9 mouse cellular contexts compared by ENCODE assay signal in genomic region chr13:47121333-47121889, GRCm38 (mm10). TPM values are rescaled to one million over a fixed set of nuclear protein-coding genes. Genes with fewer than 3 reads are reported as not detected.
DNase-seq lines count a peak whose midpoint lies in the region; ATAC-seq and TF ChIP-seq lines count a peak whose summit lies in the region.
"Had no signal": no experiment of that assay in that cellular context is flagged by ENCODE, and none has a peak within 500 bp of the region (broad histone marks: within the 10 kb centered on the region; RNA-seq: fewer than 3 reads in every experiment).

No protein-coding gene starts in this region.

- H3K36me3 ChIP-seq in kidney, embryonic 15.5 days, result no peaks in the 10 kb centered on the region
- no peaks in the 10 kb centered on the region for H3K36me3 ChIP-seq in embryonic facial prominence, embryonic 14.5 days (ENCODE audit: control insufficient read depth, insufficient read depth, low read length)
- no peaks in the 10 kb centered on the region for H3K36me3 ChIP-seq in liver, embryonic 14.5 days (replicated peaks; ENCODE audit: control insufficient read depth, insufficient read depth, low read depth)

- TF ChIP-seq CTCF in liver, embryonic 14.5 days (IDR thresholded peaks at IDR 0.05; ENCODE audit: low read depth), result peak; percentile 67

- peak overlapping the region; percentile 99; the same call in 1 of the 2 replicates for H3K4me2 ChIP-seq in kidney, embryonic 15.5 days
- H3K4me2 ChIP-seq in embryonic facial prominence, embryonic 14.5 days (ENCODE audit: low read depth, low read length), result peak overlapping the region; percentile 97; the same call in 1 of the 2 replicates
- H3K4me2 ChIP-seq in liver, embryonic 14.5 days (ENCODE audit: low read depth), result no peak overlapping the region

- H3K9ac ChIP-seq in kidney, embryonic 15.5 days, result no peak overlapping the region
- no peak overlapping the region for H3K9ac ChIP-seq in embryonic facial prominence, embryonic 14.5 days (ENCODE audit: low read depth, low read length)
- no peak overlapping the region for H3K9ac ChIP-seq in liver, embryonic 14.5 days (replicated peaks)

- H3K27ac ChIP-seq in kidney, embryonic 15.5 days, result no peak overlapping the region
- no peak overlapping the region for H3K27ac ChIP-seq in embryonic facial prominence, embryonic 14.5 days (replicated peaks; ENCODE audit: low read depth, low read length)
- H3K27ac ChIP-seq in liver, embryonic 14.5 days, result no peak overlapping the region
- H3K27ac ChIP-seq: macrophage had no signal

- 40% methylated on average over 12 of the region's 12 CpGs for WGBS in kidney, embryonic 15.5 days
- 35% methylated on average over 12 of the region's 12 CpGs for WGBS in embryonic facial prominence, embryonic 14.5 days
- 37% methylated on average over 12 of the region's 12 CpGs for WGBS in liver, embryonic 14.5 days (ENCODE audit: insufficient replicate concordance)

- no peak overlapping the region for H3K4me3 ChIP-seq in kidney, embryonic 15.5 days (replicated peaks)
- peak overlapping the region; percentile 60; the same call in 1 of the 2 replicates for H3K4me3 ChIP-seq in embryonic facial prominence, embryonic 14.5 days (ENCODE audit: low read depth, low read length)
- H3K4me3 ChIP-seq in liver, embryonic 14.5 days (ENCODE audit: insufficient read depth in 1 of 2, low read depth in 2 of 2, low read length in 2 of 2), result no peak overlapping the region

- TF ChIP-seq EP300 in liver, embryonic 14.5 days (IDR thresholded peaks at IDR 0.05; ENCODE audit: low read depth), result no peak

- no peak for ATAC-seq in kidney, embryonic 15.5 days (replicated peaks; ENCODE audit: low FRiP score)
- ATAC-seq in embryonic facial prominence, embryonic 14.5 days (ENCODE audit: low read depth), result no peak
- ATAC-seq in liver, embryonic 14.5 days (ENCODE audit: insufficient read depth), result no peak

- peaks cover 29% of the 10 kb centered on the region for H3K4me1 ChIP-seq in kidney, embryonic 15.5 days
- peaks cover 19% of the 10 kb centered on the region for H3K4me1 ChIP-seq in embryonic facial prominence, embryonic 14.5 days (ENCODE audit: control insufficient read depth, insufficient read depth, low read length)
- H3K4me1 ChIP-seq in liver, embryonic 14.5 days (replicated peaks; ENCODE audit: control insufficient read depth in 2 of 2, insufficient read depth in 2 of 2, low read length in 1 of 2), result peaks cover under 1 to 11% of the 10 kb centered on the region in 2 experiments; a peak in 3 of 4 replicates

- no peak for DNase-seq in kidney, postnatal 36 days
- DNase-seq in brain, adult 2 months (ENCODE audit: low read depth, low spot score), result peak; percentile 53
- DNase-seq in embryonic facial prominence, embryonic 14.5 days (ENCODE audit: low spot score), result no peak
- no peak for DNase-seq in liver, embryonic 14.5 days (ENCODE audit: low read depth in 3 of 3, low spot score in 3 of 3)
- DNase-seq in right cerebral cortex, postnatal 25 days, result no peak
- no peak for DNase-seq in natural killer cell, adult 2 months (ENCODE audit: low spot score in 2 of 2)
- DNase-seq in embryo, embryonic 10.5 days (ENCODE audit: low spot score), result no peak

- H3K27me3 ChIP-seq in kidney, embryonic 15.5 days, result peaks cover 15% of the 10 kb centered on the region
- H3K27me3 ChIP-seq in embryonic facial prominence, embryonic 14.5 days (replicated peaks; ENCODE audit: control insufficient read depth, insufficient read depth, low read length), result peaks cover 15% of the 10 kb centered on the region
- peaks cover 42% of the 10 kb centered on the region for H3K27me3 ChIP-seq in liver, embryonic 14.5 days (ENCODE audit: control insufficient read depth, insufficient read depth, low read length)

- no peaks in the 10 kb centered on the region for H3K9me3 ChIP-seq in kidney, embryonic 15.5 days (replicated peaks)
- no peaks in the 10 kb centered on the region for H3K9me3 ChIP-seq in embryonic facial prominence, embryonic 14.5 days (ENCODE audit: control insufficient read depth, low read length)
- no peaks in the 10 kb centered on the region for H3K9me3 ChIP-seq in liver, embryonic 14.5 days (ENCODE audit: control insufficient read depth, low read length)

RNA-seq across cellular contexts. Expression of gene Rnf144b, which starts 1.0 kb away (rescaled TPM):
- 0.69 and 0.71 TPM in 2 replicates for polyA plus RNA-seq in kidney, embryonic 15.5 days (2015; fragmentation: Nextera tagmentation; extraction: Ambion mirVana)
- polyA plus RNA-seq in embryonic facial prominence, embryonic 14.5 days (2014; fragmentation: Nextera tagmentation; extraction: Ambion mirVana), result 4.9 and 5.3 TPM in 2 replicates
- polyA plus RNA-seq in liver, embryonic 14.5 days (2012; rRNA removed), result 1.4 and 1.6 TPM in 2 replicates
- 1.9 and 2.2 TPM in 2 replicates for polyA plus RNA-seq in liver, embryonic 14.5 days (2014; fragmentation: Nextera tagmentation; extraction: Ambion mirVana)

RNA-seq across cellular contexts. Expression of gene Dek, which starts 15.4 kb away (rescaled TPM):
- 286 and 301 TPM in 2 replicates for polyA plus RNA-seq in kidney, embryonic 15.5 days (2015; fragmentation: Nextera tagmentation; extraction: Ambion mirVana)
- polyA plus RNA-seq in embryonic facial prominence, embryonic 14.5 days (2014; fragmentation: Nextera tagmentation; extraction: Ambion mirVana), result 188 and 208 TPM in 2 replicates
- polyA plus RNA-seq in liver, embryonic 14.5 days (2012; rRNA removed), result 102 and 167 TPM in 2 replicates
- 330 and 359 TPM in 2 replicates for polyA plus RNA-seq in liver, embryonic 14.5 days (2014; fragmentation: Nextera tagmentation; extraction: Ambion mirVana)
